Mouse (Mus musculus): ENCODE measurements at regions not wholly inside any gene's neighbourhood (a gene's known extent, or its start where the extent isn't known, plus 50 kb on each side); places are given as distances from the start of the nearest gene placed in this dataset.

- no peak for DNase-seq (ENCODE audit: low spot score)
These were observed 54.1 kb downstream of the Nog start for GRCm38 (mm10) chr11:89247991-89248390.

GRCm38 (mm10) chr11:89243370-89243769 lies 58.8 kb downstream of the Nog start:
- DNase-seq (ENCODE audit: low spot score) = no peak

GRCm38 (mm10) chr11:89242130-89242529 lies 60.0 kb downstream of the Nog start:
- no peak for DNase-seq (ENCODE audit: low spot score)

GRCm38 (mm10) chr11:89239891-89240290 lies 62.2 kb downstream of the Nog start:
- no peak for DNase-seq (ENCODE audit: low spot score)

- DNase-seq (ENCODE audit: low spot score) = no peak
These were observed 65.2 kb downstream of the Nog start for GRCm38 (mm10) chr11:89236904-89237303.

DNA sequence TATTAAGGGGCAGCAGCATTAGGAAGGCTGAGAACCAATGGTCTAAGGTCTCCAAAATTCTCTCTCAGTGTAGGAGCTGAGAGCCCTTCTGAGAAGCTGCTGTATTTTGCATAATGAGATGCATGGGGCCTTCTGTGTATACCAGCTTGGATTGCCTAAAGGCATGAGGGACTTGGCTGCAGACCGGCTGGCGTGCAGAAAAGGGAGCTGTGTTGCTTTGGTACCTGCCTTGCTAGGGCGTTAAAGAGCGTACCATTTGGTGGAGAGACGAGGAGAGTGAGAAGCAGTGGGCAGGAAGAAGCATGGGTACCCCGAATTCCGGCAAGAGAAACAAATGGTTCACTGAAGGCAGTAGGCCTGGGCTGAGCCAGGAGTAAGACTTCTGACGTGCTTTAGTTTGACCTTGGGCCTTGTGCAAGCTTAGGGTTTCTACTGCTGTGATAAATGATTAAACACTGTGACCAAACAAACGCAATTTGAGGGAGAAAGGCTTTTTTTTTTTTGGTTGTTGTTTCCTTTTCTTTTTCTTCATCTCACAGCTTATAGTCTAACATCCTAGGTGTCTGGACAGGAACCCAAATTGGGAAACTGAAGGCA lies 69.2 kb downstream of the Nog start:
- no peak for DNase-seq (ENCODE audit: low spot score)

- DNase-seq (ENCODE audit: low spot score) = no peak
These were observed 72.4 kb downstream of the Nog start for GRCm38 (mm10) chr11:89229726-89230125.

DNA sequence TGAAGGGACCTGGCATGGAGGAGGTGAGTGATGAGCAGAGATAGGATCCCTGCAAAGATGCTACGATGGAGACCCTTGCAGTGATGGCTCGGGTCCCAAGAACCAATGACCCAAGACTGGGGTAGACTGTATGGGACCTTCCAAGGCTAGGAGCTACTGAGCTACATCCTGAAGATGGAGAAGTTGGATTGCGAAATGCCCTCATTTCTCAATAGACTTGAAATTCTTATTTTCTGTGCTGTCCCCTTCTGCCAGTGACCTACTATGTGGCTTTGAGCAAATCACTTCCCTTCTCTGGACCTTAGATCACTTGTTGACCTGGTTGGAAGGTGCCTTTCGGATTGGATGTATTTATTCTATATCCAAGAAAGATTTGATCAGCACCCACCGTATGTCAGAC lies 88.9 kb downstream of the Nog start:
- DNase-seq (ENCODE audit: low spot score) = no peak

- no peak for DNase-seq (ENCODE audit: low spot score)
These were observed 92.6 kb downstream of the Nog start for GRCm38 (mm10) chr11:89209531-89209950.

GRCm38 (mm10) chr11:89209072-89209471 lies 93.1 kb downstream of the Nog start:
- DNase-seq (ENCODE audit: low spot score) = no peak

GRCm38 (mm10) chr11:89206788-89207187 lies 95.3 kb downstream of the Nog start:
- no peak for DNase-seq (ENCODE audit: low spot score)

- no peak for DNase-seq (ENCODE audit: low spot score)
These were observed 97.1 kb downstream of the Nog start for GRCm38 (mm10) chr11:89204948-89205545.

GRCm38 (mm10) chr11:89200458-89200857 lies 101.7 kb downstream of the Nog start:
- DNase-seq (ENCODE audit: low spot score) = no peak

DNA sequence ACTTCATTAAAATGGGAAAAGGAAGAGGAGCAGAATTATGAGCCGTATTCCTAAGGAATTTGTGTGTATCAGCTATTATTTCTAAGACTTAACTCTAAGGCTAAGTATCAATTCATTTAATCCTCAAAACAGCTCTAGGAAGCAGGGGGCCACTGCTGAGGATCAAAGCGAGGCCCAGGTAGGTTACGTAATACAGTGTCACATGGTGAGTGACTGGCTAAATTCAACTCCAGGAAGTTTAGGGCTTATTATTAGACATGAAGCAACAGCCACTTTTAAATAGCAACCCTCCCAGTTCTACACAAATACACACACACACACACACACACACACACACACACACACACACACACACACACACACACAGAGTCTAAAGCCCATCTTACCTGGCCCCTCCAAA lies 109.3 kb downstream of the Nog start:
- no peak for DNase-seq (ENCODE audit: low spot score)

DNA sequence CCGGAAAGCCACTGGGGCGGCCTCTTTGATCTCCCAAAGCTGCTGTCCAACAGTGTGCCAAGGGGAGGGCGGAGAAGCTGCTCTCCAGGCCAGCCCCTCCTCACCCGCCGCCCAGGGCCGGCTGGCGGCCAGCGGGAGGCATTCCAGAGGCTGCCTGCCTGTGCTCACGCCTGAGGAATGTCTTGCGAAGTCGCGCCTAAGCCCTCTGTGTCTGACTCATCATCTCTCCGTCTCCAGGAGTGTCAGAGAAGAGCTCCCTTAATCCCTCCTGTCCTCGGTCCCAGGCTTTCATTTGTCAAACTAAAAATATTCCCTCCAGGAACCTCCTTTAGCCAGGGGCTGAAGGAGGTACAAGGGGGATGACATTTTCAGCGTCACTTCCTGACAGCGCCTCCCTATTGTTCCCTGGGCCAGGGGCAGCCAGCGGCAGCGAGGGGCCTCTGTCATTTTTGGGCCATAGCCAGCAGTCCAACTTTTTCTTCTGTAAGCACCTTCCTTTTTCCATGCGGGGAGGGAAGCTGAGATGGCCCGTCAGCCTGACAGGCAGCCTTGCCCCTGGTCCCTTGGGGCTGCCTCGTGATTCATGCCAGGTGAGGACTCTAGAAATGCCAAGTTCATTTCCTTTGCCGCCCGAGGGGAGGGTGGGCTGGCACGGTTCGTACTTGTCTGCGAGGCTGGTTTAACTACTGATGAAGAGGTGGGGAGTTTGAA lies 113.4 kb downstream of the Gm525 start:
- peak; percentile 86 for DNase-seq (ENCODE audit: low spot score)

DNA sequence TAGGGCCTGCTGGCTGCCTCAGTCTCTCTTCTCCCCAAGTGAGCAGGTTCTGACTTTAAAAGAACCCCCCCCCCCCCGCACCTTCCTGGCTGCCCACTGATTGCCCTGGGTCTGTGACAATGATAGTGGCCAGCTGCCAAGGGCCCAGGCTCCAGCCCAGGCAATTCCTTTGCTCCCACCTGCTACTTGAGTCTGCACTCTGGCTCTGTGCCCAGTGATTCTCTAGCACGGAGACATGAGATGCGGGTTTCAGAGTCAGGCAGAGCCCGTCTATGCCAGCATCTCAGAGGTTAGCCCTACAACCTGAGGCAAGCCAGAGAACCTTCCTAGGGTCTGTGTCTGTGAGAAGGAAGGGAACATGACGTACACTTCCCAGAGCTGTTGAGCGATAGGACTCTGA lies 112.2 kb downstream of the Gm525 start:
- DNase-seq (ENCODE audit: low spot score) = no peak

- DNase-seq (ENCODE audit: low spot score) = no peak
These were observed 107.8 kb downstream of the Gm525 start for GRCm38 (mm10) chr11:89181471-89181870.

- no peak for DNase-seq (ENCODE audit: low spot score)
These were observed 104.8 kb downstream of the Gm525 start for GRCm38 (mm10) chr11:89178436-89178835.

GRCm38 (mm10) chr11:89175511-89175910 lies 101.9 kb downstream of the Gm525 start:
- no peak for DNase-seq (ENCODE audit: low spot score)

- no peak for DNase-seq (ENCODE audit: low spot score)
These were observed 101.3 kb downstream of the Gm525 start for GRCm38 (mm10) chr11:89174967-89175366.

- peak; percentile 92 for DNase-seq (ENCODE audit: low spot score)
These were observed 91.6 kb downstream of the Gm525 start for GRCm38 (mm10) chr11:89165278-89165677.

DNA sequence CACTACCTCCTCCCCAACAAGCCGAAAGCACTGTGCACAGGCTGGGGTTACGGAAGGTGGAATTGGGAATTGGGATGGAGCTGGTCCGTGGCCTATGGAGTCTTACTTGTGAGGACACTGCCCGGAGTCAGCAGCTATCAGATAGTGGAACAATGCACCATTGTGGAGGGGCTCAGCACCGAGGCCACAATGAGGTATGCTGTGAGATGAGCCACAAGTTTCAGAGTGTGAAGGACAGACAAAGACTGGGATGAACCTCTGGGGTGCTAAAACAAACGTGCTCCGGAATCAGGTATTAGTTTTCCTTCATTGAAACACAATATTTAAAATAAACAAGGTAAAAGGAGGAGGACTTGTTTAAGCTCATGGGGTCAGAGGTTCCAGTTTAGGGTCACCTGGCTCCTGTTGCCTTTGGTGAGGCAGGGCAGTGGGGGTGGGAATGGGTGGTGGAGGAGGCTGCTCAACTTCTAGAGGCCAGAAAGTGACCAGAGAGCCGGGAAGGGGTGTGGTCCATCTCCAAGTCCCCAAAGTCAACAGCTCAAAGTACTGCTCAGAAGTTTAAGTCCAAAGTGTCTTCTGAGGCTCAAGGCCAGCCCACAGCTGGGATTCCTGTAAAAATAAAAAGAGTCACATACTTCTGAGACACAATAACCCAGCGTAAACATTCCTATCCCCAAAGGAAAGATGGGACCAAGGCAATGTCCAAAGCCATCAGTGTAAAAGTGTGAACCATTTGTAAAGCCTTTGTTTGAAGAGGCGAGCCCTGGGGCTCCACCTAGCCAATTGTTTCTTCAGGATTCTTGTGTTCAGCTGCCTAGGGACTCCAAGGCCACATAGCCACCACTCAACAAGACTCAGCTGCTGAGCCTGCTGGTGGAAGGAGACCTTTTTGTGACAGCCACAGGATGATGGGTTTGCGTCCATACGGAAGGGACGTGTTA lies 80.1 kb downstream of the Gm525 start:
- DNase-seq (ENCODE audit: low spot score) = no peak
